Mouse (Mus musculus) thymus, postnatal 14 days (tissue): ENCODE results near the gene Gse1.

Source experiments
- DNase-seq: peaks from one replicate; pipeline ENCODE4 v3.0.0; 2021

Gene Gse1

DNA sequence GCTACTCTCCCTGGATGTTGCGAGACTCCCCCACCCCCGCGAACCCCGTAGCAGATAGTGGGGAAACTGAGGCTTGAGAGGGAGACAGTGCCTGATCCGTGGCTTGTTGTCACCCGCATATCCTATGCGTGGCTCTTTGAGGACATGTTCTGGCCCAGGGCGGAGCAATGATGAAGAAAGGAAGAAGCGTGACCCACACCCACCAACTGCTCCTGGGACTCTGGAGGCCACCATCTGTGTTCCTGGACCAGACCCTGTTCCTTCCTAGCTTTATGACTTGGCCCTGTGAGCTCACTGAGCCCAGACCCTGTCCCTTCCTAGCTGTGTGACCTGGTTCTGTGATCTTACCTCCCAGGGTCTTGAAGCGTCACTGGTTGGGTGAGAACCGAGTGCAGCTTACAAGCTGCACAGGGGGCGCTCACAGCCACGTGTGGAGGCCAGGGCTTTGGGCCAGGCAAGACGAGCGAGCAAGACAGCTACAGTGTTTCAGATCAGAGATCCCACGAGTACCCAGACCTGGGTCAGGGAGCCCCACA is 48.7 kb downstream of the Gse1 start:
- DNase-seq, result peak; percentile 55

DNA sequence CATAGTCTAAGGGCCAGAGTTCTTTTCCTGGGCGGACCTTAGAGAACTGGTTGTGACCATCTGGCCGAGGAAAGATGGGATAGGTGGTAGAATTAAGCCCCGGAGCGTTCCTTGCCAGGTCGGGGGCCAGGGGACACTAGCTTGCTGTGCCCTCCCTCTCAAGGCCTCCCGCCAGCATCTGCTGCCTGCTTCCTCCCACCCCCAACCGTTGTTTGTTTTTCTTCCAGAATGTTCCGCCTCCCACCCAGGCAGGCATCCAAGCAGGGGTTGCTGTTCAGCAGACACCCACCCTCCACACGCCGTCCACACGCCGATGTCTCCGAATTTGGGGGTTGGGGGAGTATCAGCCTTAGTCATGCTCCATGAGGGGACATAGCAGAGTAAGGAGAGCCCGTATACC is 49.8 kb downstream of the Gse1 start:
- no peak for DNase-seq

DNA sequence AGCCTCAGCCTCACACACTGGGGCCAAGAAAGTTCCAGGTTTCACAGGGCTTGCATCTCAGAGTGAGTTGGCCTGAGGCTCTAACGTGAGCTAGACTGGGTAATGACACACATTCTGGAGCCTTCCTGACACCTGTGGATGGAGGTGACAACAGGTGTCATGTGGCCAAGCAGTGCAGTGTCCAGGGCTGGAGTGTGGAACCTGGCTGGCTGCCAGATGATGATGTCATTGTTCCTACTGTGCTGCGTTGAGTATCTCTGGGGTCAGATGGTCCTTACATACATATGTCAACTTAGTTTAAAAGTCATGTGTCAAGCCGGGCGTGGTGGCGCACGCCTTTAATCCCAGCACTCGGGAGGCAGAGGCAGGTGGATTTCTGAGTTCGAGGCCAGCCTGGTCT is 51.2 kb downstream of the Gse1 start:
- DNase-seq, result no peak

DNA sequence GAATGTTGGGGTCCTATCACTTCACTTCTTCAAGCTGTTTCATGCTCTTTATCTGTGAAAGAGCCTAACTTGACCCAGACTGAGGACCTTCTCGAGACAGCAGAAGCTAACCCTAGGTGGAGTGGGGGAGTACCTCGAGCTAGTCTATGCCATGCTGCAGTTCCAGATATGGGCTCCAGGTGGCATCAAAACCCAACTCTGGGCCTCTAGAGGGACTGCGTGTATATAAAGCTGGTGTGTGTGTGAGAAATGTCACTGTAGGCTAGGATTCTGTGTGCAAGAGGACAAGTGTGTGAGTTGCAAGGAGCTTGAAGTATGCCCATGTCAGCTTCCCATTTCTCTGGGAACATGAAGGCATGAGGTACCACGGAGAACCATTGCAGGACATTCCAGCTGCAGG is 53.2 kb downstream of the Gse1 start:
- peak; percentile 90 for DNase-seq

DNA sequence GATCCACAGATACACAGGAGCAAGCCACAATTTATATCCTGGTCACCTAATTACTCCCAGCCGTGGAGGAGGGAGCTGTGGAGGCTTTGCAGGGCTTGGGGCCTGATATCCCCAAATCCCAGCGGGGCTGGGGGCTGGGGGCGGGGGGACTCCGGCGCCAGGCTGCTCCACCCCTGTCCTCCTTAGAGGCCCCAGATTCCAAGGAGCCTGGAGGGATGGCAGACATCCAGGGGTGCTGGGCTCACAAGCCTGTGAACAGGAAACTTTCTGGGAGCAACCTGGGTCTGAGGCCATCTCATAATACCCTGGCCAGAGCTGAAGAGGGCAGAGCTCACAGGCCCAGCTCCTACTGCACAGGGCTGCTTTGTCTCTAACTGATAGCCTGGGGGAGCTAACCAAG is 54.2 kb downstream of the Gse1 start:
- DNase-seq, result no peak

DNA sequence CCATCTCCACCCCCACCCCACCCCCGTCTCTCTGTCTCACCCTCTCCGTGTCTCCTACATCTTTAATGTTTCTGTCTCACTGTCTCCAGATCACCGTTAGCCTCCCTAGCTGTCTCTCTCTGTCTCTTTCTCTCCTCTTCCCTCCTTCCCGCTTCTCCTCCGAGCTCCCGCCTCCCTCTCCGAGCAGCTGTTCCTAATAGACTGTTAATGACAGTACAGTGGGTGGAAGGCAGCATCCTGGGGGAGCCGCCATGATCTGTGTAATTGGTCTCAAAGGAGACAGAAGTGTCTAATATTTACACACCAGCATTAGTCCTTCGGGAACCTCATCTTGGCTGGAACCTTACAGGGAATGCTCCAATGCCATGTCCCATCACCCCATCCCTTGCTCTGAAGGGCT is 56.0 kb downstream of the Gse1 start:
- DNase-seq, result no peak

DNA sequence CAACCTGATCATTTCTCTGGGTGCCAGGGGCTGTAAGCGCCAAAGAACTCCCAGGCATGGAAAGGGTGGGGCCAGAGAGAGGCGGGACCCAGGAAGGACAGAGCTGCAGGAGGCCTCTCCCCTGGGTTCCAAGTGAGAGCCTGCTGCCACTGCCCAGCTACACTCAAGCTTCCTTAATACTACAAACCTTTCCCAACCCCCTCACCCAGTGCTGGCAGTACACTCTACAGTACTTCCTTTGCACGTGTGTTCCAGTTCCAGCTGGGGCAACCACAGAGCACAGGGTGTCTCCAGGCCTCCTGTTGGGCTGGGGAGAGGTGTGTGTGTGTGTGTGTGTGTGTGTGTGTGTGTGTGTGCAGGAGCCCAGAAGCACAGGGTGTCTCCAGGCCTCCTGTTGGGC is 56.8 kb downstream of the Gse1 start:
- DNase-seq, result peak; percentile 80

DNA sequence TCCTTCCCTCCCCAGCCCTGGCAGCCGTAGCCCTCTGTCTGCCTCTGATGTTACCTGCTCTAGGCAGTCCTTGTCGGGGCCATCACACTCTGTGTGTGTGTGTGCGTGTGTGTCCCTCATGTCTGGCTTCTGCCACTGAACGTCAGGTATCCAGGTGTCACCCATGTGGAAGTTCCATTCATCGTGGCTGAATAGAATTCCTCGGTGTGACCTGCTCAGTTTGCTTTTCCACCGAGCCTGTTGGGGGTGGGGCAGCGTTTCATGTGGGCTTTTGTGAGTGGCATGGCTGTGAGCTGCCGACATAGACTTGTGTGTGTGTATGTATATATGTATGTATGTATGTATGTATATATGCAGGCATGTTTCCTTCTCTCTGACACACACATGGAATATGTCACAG is 57.6 kb downstream of the Gse1 start:
- DNase-seq, result peak; percentile 61

DNA sequence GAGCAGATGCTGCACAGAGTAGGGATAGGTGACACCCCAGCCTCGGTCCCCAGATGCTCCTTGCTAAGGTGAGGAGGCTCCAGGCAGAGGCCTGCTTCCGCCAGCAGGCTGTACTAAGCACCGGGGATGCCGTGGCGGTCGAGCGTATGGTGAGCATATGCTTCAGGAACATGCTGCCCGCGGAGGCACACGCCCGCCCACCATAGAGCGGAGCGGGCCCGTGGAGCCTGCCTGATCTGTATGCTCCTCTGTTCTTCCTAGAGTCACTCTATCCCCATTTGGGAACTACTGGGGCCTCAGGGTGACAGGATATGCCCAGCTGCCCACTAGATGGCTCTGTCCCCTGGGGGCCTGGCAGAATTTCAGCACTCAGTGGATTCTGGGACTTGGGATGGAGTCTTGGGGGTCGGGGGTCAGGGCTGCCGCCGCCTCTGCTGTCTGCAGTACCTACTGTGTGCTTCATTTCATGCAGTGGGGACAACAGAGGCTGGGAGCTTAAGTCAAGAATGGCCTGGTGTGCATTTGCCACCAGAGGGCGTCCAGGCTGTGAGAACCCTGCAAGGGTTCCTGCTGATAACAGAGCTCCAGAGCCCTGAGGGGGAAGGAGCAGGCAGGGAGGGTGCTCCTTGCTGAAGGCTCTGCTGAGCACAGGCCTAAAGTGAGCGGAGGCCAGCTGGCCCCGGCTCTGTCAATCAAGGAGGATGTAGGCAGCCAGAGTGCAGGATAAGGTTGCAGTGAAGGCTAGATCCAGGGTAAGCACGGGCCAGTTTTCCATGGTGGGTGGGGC is 60.1 kb downstream of the Gse1 start:
- peak; percentile 80 for DNase-seq

DNA sequence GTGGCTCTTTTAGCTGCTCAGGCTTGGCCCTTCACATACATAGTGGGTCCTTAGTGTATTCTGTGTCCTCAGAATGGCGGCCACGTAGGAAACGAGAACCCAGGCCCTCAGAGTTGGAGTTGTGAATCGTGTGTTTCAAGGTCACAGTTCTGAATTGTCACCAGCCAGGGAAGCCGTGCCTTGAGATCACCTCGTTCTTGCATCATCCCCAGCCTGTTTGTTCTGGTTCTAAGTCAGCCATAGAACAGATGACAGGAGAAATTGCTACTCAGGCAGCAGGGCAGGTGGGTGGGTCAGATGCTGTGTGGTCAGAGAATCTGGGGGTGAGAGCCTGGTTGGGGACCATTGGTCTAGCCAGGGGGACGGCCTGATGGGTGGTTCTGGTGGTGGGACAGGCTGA is 60.9 kb downstream of the Gse1 start:
- DNase-seq, result no peak

DNA sequence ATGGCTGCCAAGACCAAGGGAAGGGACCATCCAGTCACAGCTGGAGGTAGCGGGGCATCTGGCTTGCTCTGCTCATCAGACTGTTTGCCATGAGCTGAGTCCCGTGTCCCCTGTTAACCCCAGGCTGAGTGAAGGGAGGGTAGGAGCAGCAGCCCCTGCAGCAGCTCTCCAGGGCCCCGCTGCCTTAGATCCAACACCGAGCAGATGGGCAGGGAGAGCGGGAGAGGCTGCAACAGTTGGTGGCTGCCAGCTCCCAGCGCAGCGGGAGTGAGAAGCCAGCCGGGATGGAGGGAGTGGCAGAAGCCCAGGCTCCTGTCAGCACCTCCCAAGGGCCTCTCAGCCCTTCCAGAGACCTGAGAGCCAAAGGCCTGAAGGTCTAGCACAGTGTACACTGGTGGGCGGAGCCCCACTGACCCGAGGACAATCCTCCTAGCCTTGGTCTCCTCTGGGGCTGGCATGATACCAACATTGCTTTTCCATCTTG is 61.5 kb downstream of the Gse1 start:
- no peak for DNase-seq

DNA sequence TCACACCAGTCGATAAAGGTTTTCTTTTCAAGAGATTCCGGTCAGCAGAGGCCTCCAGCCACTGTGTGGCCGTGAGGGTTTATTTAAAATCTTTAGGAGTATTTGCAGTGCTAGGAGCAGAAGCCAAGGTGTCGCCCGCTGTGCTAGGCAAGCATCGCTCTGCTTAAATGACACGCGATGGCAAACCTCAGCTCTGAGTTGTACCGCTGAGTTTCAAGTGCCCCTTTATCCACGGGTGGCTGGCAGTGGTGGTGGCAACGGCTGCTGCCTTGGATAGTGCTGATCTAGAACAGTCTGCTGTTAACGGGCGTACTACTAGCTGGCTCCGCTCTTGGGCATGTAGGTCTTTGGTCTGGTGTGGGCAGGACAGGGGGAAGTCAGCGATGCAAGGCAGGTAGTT is 62.4 kb downstream of the Gse1 start:
- DNase-seq, result no peak

DNA sequence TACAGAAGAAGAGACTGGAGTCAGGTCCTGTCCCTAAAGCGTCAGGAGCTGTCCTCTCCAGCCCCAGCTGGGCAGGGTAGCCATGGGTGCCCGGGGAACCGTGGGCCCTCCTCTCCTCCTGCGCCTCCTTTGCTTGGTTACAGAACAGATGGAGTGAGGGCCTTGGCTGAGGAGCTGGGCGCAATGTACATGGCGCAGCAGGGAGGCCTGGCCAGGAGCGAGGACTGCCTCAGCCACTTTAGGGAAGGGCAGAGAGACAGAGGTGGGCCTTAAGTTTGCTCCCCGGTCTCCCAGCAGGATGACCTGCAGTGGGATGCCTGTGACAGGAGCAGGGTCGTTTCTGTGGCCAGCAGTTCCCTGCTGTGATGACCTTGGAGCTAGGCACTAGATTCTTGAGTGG is 63.4 kb downstream of the Gse1 start:
- no peak for DNase-seq

DNA sequence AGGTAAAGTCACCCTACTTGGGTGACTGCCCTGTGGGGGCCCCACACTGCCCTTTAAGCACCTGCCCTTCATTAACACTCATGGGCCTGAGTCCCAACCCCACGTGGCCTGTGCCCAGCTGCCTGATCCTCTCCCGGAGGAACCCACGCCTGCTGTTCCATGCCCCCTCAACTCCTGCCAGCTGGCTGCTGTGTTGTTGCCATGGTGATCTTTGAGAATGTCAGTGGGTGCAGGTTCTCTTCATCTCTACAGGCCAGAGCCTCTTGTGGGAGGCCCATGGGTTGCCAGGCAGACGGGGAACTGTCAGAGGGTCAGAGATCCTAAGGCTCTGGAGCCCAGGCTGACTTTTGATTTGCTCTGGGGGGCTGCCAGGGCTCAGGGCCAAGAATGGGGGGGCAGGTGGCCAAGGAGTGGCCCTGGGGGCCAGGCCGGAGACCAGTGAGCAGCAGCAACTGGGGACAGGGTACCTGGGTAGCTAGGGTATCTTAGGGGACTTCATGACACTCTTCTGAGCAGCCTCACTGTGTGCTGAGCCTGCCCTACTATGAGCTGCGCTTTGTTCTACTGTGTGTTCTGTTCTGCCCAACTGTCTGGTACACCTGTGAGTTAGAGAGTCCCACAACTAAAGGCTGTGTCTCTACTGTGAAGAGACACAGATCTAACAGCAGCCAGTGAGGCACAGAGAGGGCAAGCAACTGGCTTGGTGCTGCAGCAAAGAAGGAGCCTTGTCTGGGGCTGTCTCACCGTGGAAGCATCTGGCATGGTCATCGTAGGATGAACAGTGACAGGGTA is 64.3 kb downstream of the Gse1 start:
- DNase-seq, result peak; percentile 58

DNA sequence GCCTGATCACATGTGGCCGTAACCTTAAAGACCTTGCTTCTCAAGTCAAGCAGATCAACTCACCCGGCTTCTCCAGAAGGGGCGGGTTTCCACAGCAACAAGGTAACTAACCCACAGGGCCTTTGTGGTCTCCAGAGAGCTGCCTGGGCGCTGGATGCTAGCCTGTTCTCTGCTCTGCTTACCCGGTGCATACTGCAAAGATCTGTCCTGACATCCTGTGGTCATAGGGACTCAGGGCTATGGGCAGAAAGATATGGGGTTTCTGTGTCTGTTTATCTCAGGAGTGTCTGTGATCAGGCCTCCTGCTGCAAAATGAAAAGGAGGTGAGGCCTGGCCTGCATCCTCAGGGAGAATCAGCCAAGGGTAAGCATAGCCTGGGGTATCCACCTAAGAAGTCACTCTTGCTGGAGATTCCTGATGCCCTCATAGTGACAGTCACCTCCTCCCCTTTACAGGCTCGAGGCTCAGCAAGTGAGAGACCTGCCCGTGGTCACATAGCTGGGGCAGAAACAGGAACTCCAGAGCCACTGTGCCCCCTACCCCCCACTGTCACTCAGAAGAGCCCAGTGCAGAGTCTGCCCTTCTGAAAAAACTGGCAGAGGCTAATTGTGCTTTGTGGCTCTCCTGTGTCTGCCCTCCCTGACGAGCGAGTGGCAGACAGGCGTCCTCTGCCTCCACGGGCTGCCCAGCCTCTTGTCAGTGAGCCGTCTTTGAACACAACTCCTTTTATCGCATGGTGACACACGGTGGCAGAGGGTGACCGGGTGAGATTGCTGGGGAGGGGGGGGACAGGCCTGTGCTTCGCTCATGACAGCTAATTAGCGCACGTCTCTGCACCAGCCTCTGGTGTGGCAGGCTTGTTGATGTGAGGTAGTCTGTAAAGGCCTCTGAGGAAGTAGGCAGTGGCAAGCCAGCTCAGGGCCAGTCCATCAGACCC is 65.4 kb downstream of the Gse1 start:
- peak; percentile 54 for DNase-seq

DNA sequence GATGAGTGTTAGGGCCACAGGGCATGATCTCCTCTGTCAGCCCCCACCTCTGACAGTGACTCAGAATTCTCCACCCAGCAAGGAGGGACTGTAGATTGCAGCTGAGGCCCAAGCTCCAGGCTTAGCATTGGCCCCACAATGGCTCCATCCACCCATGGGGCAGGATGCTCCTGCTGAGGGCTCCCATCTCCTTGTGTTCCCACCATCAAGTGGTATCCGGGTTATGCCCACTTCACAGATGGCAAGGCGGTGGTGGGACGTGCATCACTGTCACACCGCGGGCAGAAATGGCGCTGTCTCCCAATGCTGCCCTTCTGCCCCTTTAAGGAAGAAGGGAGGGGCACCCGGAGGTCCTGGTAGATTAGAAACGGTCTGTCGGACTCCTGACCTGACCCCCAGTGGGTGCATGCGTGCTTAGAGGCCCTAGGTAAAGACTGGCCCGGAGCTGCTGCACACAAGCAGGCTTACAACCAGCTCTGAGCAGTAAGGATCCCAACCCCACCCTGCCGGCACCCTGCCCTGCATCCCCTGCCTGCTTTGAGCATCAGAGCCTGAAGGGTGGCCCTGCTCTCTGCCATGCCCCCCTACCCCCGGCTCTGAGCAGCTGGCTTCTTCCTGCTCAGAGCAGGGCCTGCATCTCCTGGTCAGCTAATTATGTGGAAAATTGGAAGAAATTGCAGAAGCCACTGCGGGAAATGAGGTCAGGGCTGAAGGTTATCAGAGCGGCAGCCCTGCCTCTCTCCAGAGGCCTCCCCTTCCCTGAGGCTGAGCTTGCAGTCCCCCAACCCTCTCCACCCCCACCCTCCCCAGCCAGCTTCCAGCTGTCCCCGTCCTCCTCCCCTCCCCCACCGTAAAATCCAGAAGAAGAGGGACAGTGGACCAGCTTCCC is 67.0 kb downstream of the Gse1 start:
- no peak for DNase-seq

DNA sequence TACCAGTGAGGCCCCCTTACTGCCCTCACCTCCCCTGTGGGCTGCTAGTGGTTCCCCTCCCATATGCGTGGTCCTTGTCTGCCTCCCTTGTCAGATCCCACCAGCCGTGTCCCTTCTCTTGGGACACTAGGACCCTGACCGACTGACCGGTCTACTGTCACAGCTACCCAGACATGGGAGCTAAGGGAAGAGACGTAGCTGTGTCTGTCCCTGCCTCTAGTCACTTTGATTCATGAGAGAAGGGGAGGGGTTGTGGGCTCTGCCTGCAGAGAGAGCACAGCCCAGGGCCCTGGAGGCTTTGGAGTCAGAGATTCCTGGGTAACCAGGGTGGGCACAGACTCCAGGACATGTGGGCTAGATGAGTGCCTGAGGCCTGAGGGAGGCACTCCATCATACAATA is 68.7 kb downstream of the Gse1 start:
- no peak for DNase-seq

DNA sequence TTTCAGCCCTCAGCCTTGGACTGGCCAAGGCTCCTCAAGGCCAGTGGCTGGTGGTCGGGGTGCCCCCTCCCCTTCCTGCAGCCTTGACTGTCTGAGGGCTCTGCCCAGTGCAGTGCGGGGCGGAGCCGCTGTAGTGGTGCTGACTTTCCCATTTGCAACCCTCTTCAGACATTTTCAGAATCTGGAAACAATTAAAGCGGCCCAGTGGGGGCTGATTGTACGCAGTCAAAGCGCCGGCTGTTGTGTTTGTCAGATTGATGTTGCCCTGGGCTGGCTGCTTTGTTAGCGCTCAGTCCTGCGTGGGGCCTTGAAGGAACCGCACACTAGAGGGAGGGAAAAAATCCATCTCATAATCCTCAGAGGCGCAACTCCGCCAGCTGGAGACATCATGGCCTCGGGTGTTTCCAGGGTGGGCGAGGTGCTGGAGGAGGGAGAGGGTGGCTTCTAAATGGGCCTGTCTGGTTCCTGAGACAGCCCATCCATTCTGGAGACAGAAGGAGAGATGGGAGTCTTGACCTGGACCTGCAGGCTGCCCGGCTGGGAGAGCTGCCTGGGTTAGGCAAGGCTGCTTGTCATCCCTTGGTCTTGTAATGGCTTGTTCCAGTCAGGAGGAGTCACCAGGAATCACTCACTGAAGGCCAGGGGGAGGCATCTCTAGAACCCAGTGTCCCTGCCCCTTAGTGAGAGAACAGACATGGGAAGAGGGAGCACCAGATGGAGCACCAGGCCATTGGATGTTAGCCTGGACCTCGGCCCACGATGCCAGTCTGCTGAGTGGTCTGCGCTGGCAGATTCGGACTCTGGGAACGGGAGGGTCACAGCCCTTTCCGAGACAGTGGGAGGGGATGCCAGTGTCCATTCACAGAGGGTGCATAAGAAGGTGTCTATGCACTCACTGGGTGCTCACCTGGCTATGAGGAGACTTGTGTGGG is 70.6 kb downstream of the Gse1 start:
- no peak for DNase-seq

DNA sequence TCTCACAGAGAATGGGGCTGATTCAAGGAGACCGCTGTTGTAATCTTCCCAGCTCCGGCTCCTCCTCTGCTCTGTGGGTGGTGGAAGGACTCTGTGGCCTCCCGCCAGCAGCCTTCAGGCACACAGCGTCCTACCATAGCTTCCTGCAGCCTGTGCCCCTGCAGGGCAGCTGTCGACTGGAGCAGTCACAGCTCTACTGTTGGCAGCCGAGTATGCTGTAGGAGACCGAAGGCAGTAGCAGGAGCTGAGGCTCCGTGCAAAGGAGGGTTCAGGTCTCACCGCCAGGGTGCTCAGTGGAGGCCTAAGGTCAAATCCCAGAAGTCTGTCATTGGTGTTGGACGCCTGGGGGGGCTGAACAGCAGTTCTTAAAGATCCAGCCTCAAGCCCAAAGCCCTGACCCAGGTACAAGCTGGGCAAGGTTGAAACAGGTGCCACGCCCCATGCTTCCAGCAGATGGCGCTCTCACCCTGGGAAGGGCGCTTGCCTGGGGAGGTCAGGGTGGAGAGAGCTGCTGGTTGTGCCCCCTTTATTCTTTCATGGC is 72.4 kb downstream of the Gse1 start:
- peak; percentile 88 for DNase-seq

DNA sequence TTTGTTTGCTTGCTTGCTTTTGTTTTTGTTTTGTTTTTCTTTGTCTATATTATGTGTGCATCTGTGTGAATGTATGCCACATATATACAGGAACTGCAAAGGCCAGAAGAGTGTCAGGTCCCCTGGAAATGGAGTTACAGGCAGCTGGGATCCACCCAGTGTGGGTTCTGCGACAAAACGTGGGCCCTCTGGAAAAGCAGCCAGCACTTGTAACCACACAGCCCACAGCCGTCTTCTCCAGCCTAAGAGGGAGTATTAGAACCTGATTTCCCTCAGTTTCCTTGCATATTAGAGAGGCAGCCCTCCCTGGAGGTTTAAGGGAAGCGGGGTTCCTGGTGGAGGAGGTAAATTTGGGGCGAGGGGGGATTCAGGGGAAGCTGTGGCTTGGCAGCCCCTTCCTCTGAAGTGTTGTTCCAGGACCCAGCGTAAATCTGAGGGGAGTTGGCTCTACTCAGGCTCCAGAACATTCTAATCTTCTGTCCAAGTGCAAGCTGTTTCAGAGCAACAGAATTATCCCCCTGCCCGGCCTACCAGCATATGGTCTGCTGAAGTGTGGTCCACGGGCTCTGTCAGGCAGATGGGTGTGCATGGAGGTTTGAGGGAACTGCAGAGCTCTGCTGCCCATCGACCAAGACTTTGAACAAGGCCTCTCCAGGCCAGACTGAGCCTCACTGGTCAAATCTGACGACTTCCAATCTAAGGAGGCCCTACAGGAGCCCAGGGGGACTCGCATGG is 74.9 kb downstream of the Gse1 start:
- DNase-seq, result no peak
